Mouse (Mus musculus) heart, embryonic 13.5 days (tissue): Measurements from ENCODE around the gene Ptpn11. TPM values are rescaled to one million over a fixed set of nuclear protein-coding genes. Genes with fewer than 3 reads are reported as not detected.

ENCODE experiments used
- ATAC-seq: fragments of 200-750 bp; cut with Nextera tagmentation; 2 replicates; pipeline ENCODE4 v1.8.0; 2017; ENCODE audit warnings: moderate TSS enrichment; ENCODE audit not compliant: insufficient number of reproducible peaks, low FRiP score, low TSS enrichment; ENCODE audit errors: extremely low read depth
- H3K27ac ChIP-seq: fragments of 300-500 bp; sonication (generic); replicated peaks from 2 replicates; pipeline ENCODE4 v1.5.1; 2015; ENCODE audit warnings: moderate library complexity, mild to moderate bottlenecking, inconsistent platforms
- H3K27me3 ChIP-seq: fragments of 300-500 bp; sonication (generic); replicated peaks from 2 replicates; pipeline ENCODE4 v1.6.1; 2015; ENCODE audit warnings: mild to moderate bottlenecking, inconsistent platforms
- H3K36me3 ChIP-seq: fragments of 300-500 bp; sonication (generic); 2 replicates; pipeline ENCODE4 v1.6.1; 2015; ENCODE audit warnings: mild to moderate bottlenecking, inconsistent platforms
- H3K4me1 ChIP-seq: fragments of 300-500 bp; sonication (generic); 2 replicates; pipeline ENCODE4 v1.6.1; 2015; ENCODE audit warnings: inconsistent platforms
- H3K4me2 ChIP-seq: fragments of 300-500 bp; sonication (generic); 2 replicates; pipeline ENCODE4 v1.6.1; 2015; ENCODE audit warnings: inconsistent platforms, mild to moderate bottlenecking, moderate library complexity
- H3K4me3 ChIP-seq: fragments of 300-500 bp; sonication (generic); 2 replicates; pipeline ENCODE4 v1.5.1; 2015; ENCODE audit warnings: moderate library complexity, mild to moderate bottlenecking, inconsistent platforms
- H3K9ac ChIP-seq: fragments of 300-500 bp; sonication (generic); 2 replicates; pipeline ENCODE4 v1.6.1; 2015; ENCODE audit warnings: inconsistent platforms, mild to moderate bottlenecking, moderate library complexity
- H3K9me3 ChIP-seq: fragments of 300-500 bp; sonication (generic); 2 replicates; pipeline ENCODE4 v1.6.1; 2016; ENCODE audit warnings: inconsistent platforms
- WGBS: fragments of 180-500 bp; shearing (Covaris S2); methylation state at CpG from one replicate; pipeline ENCODE4 v1.1.7; 2015; ENCODE audit warnings: mixed read lengths; 5-methylcytosine and 5-hydroxymethylcytosine counted together
- polyA plus RNA-seq: library from polyadenylated mRNA; unstranded; fragments of >200 nt; fragmentation: Nextera tagmentation; extraction: Ambion mirVana; gene quantifications from 2 replicates; pipeline ENCODE4 v1.2.1, GENCODE M21; 2015

The Ptpn11 gene
- polyA plus RNA-seq, 1 experiment from 2014 or later = 18.4 TPM

- 73% methylated on average over 3 of the region's 3 CpGs for WGBS
- H3K9me3 ChIP-seq = no peaks in the 10 kb centered on the region
- no peak overlapping the region for H3K27ac ChIP-seq
- ATAC-seq = no peak
- H3K9ac ChIP-seq = no peak overlapping the region
- no peaks in the 10 kb centered on the region for H3K36me3 ChIP-seq
- no peak overlapping the region for H3K4me2 ChIP-seq
- no peaks in the 10 kb centered on the region for H3K27me3 ChIP-seq
- no peak overlapping the region for H3K4me3 ChIP-seq
- H3K4me1 ChIP-seq = no peaks in the 10 kb centered on the region
These were observed 84.3 kb downstream of the Ptpn11 start for GRCm38 (mm10) chr5:121106913-121107312.

GRCm38 (mm10) chr5:121100886-121101580 lies 90.2 kb downstream of the Ptpn11 start:
- no peak overlapping the region for H3K4me2 ChIP-seq
- 71% methylated on average over 9 of the region's 9 CpGs for WGBS
- no peak overlapping the region for H3K4me3 ChIP-seq
- H3K27ac ChIP-seq = no peak overlapping the region
- no peaks in the 10 kb centered on the region for H3K36me3 ChIP-seq
- H3K4me1 ChIP-seq = no peaks in the 10 kb centered on the region
- H3K27me3 ChIP-seq = 0 out of 2 replicates have a peak, but pooled peaks cover 5% of the 10 kb centered on the region
- no peak overlapping the region for H3K9ac ChIP-seq
- H3K9me3 ChIP-seq = no peaks in the 10 kb centered on the region
- no peak for ATAC-seq

GRCm38 (mm10) chr5:121100095-121100494 lies 91.1 kb downstream of the Ptpn11 start:
- no peak overlapping the region for H3K27ac ChIP-seq
- H3K4me1 ChIP-seq = no peaks in the 10 kb centered on the region
- H3K27me3 ChIP-seq = 0 out of 2 replicates have a peak, but pooled peaks cover 5% of the 10 kb centered on the region
- no peak overlapping the region for H3K4me2 ChIP-seq
- no peak for ATAC-seq
- 35% methylated on average over 2 of the region's 2 CpGs for WGBS
- no peak overlapping the region for H3K9ac ChIP-seq
- no peaks in the 10 kb centered on the region for H3K36me3 ChIP-seq
- no peak overlapping the region for H3K4me3 ChIP-seq
- H3K9me3 ChIP-seq = no peaks in the 10 kb centered on the region

- 75% methylated on average over 4 of the region's 4 CpGs for WGBS
- ATAC-seq = no peak
These were observed 93.2 kb downstream of the Ptpn11 start for GRCm38 (mm10) chr5:121097970-121098369.

GRCm38 (mm10) chr5:121096744-121097143 lies 94.5 kb downstream of the Ptpn11 start:
- no peak overlapping the region for H3K4me3 ChIP-seq
- H3K27ac ChIP-seq = no peak overlapping the region
- no peaks in the 10 kb centered on the region for H3K36me3 ChIP-seq
- no peak overlapping the region for H3K9ac ChIP-seq
- ATAC-seq = no peak
- no peaks in the 10 kb centered on the region for H3K9me3 ChIP-seq
- no peak overlapping the region for H3K4me2 ChIP-seq
- H3K4me1 ChIP-seq = no peaks in the 10 kb centered on the region
- H3K27me3 ChIP-seq = 0 out of 2 replicates have a peak, but pooled peaks cover 5% of the 10 kb centered on the region
- WGBS = 82% methylated on average over 5 of the region's 5 CpGs

More at GRCm38 (mm10) chr5:121097970-121098369, 93.2 kb downstream of the Ptpn11 start:
- Histone ChIP-seq H3K9ac (no peak overlapping the region), H3K36me3 (no peaks in the 10 kb centered on the region), H3K27ac (no peak overlapping the region), H3K4me3 (no peak overlapping the region), H3K4me2 (no peak overlapping the region), H3K9me3 (no peaks in the 10 kb centered on the region), H3K27me3 (0 out of 2 replicates have a peak, but pooled peaks cover 5% of the 10 kb centered on the region), H3K4me1 (no peaks in the 10 kb centered on the region)

GRCm38 (mm10) chr5:121093281-121093680 lies 97.9 kb downstream of the Ptpn11 start:
- H3K27me3 ChIP-seq = no peaks in the 10 kb centered on the region
- no peak overlapping the region for H3K4me3 ChIP-seq
- H3K4me2 ChIP-seq = no peak overlapping the region
- H3K9ac ChIP-seq = no peak overlapping the region
- no peak for ATAC-seq
- no peak overlapping the region for H3K27ac ChIP-seq
- H3K36me3 ChIP-seq = no peaks in the 10 kb centered on the region
- peaks cover 6% of the 10 kb centered on the region for H3K9me3 ChIP-seq
- WGBS = 67% methylated on average over 3 of the region's 3 CpGs
- H3K4me1 ChIP-seq = no peaks in the 10 kb centered on the region

GRCm38 (mm10) chr5:121089660-121090059 lies 101.5 kb downstream of the Ptpn11 start:
- Histone ChIP-seq H3K36me3 (no peaks in the 10 kb centered on the region), H3K4me1 (no peaks in the 10 kb centered on the region), H3K4me3 (no peak overlapping the region), H3K9me3 (peaks cover 6% of the 10 kb centered on the region), H3K4me2 (no peak overlapping the region), H3K27ac (no peak overlapping the region), H3K9ac (no peak overlapping the region), H3K27me3 (no peaks in the 10 kb centered on the region)
- WGBS = 71% methylated on average over 7 of the region's 7 CpGs
- ATAC-seq = no peak

GRCm38 (mm10) chr5:121087733-121088132 lies 103.5 kb downstream of the Ptpn11 start:
- Histone ChIP-seq H3K9ac (no peak overlapping the region), H3K4me3 (no peak overlapping the region), H3K9me3 (peaks cover 6% of the 10 kb centered on the region), H3K27ac (no peak overlapping the region), H3K27me3 (no peaks in the 10 kb centered on the region), H3K36me3 (no peaks in the 10 kb centered on the region), H3K4me2 (no peak overlapping the region), H3K4me1 (no peaks in the 10 kb centered on the region)
- WGBS = 57% methylated on average over 7 of the region's 7 CpGs
- ATAC-seq = no peak

GRCm38 (mm10) chr5:121082605-121083004 lies 108.6 kb downstream of the Ptpn11 start:
- Histone ChIP-seq H3K36me3 (no peaks in the 10 kb centered on the region), H3K4me1 (no peaks in the 10 kb centered on the region), H3K9me3 (no peaks in the 10 kb centered on the region), H3K27me3 (no peaks in the 10 kb centered on the region), H3K4me3 (no peak overlapping the region), H3K4me2 (no peak overlapping the region), H3K27ac (no peak overlapping the region), H3K9ac (no peak overlapping the region)
- ATAC-seq = no peak
- WGBS = 86% methylated on average over 7 of the region's 7 CpGs

- Histone ChIP-seq H3K27me3 (no peaks in the 10 kb centered on the region), H3K27ac (no peak overlapping the region), H3K4me1 (no peaks in the 10 kb centered on the region), H3K9me3 (no peaks in the 10 kb centered on the region), H3K4me2 (no peak overlapping the region), H3K4me3 (no peak overlapping the region), H3K9ac (no peak overlapping the region), H3K36me3 (no peaks in the 10 kb centered on the region)
- ATAC-seq = no peak
- 69% methylated on average over 5 of the region's 5 CpGs for WGBS
These were observed 109.4 kb downstream of the Ptpn11 start for GRCm38 (mm10) chr5:121081754-121082153.
